Mouse (Mus musculus) CH12.LX (cell line): Measurements from ENCODE around the gene Polr2a.

ENCODE experiments used
- CTCF ChIP-seq, 2 experiments: IDR thresholded peaks in 1 of 2; conservative IDR thresholded peaks in 1 of 2; 2 replicates each; pipeline ENCODE4 v1.5.1; 2011 to 2012; ENCODE audit warnings: low read depth in 2 of 2, low read length in 2 of 2, improper control_type of control experiment in 1 of 2, inconsistent platforms in 1 of 2, mild to moderate bottlenecking in 1 of 2, moderate library complexity in 1 of 2
- POLR2A ChIP-seq: IDR thresholded peaks from 2 replicates; pipeline ENCODE4 v1.6.1; 2011; ENCODE audit warnings: low read depth, mild to moderate bottlenecking, improper control_type of control experiment, low read length

- no peak for TF ChIP-seq POLR2A
- no peak for TF ChIP-seq CTCF (conservative IDR thresholded peaks at IDR 0.05 in 1 of 2, IDR thresholded peaks at IDR 0.05 in 1 of 2; ENCODE audit: low read depth in 2 of 2, low read length in 2 of 2)
Observed at GRCm38 (mm10) chr11:69751635-69752034, 6.8 kb downstream of the Polr2a start.
